In genomic region chr3:68692600-68693225, GRCm38 (mm10) we compare ENCODE assay signal across 14 mouse cellular contexts. TPM values are rescaled to one million over a fixed set of nuclear protein-coding genes. Genes with fewer than 3 reads are reported as not detected.
DNase-seq lines count a peak whose midpoint lies in the region; ATAC-seq and TF ChIP-seq lines count a peak whose summit lies in the region.
"Had no signal": no experiment of that assay in that cellular context is flagged by ENCODE, and none has a peak within 500 bp of the region (broad histone marks: within the 10 kb centered on the region; RNA-seq: fewer than 3 reads in every experiment).

No protein-coding gene starts in this region.

- H3K27me3 ChIP-seq in lung, embryonic 15.5 days: no peaks in the 10 kb centered on the region
- H3K27me3 ChIP-seq in liver, embryonic 12.5 days (replicated peaks): 0 out of 2 replicates have a peak, but pooled peaks cover 9% of the 10 kb centered on the region
- no peaks in the 10 kb centered on the region for H3K27me3 ChIP-seq in myocyte (ENCODE audit: control insufficient read depth, insufficient read depth, insufficient read length)
- H3K27me3 ChIP-seq: heart, embryonic 13.5 days; hindbrain, embryonic 15.5 days had no signal

- TF ChIP-seq CTCF in lung, adult 2 months (IDR thresholded peaks at IDR 0.05; ENCODE audit: insufficient read depth, low read length): no peak

- H3K27ac ChIP-seq in lung, embryonic 15.5 days: peak overlapping the region; percentile 58
- H3K27ac ChIP-seq in liver, embryonic 12.5 days: peak overlapping the region; percentile 52
- H3K27ac ChIP-seq: heart, embryonic 13.5 days; hindbrain, embryonic 15.5 days had no signal

- H3K4me1 ChIP-seq in lung, embryonic 15.5 days: peaks cover 28% of the 10 kb centered on the region
- peaks cover 2% of the 10 kb centered on the region for H3K4me1 ChIP-seq in lung, adult 2 months (ENCODE audit: control insufficient read depth, insufficient read depth, low read length)
- H3K4me1 ChIP-seq in liver, embryonic 12.5 days: peaks cover 11% of the 10 kb centered on the region; the same call in 1 of the 2 replicates

- no peak overlapping the region for H3ac ChIP-seq in myocyte (ENCODE audit: control insufficient read depth, insufficient read length)

- no peaks in the 10 kb centered on the region for H3K36me3 ChIP-seq in lung, embryonic 15.5 days
- H3K36me3 ChIP-seq in liver, embryonic 12.5 days: no peaks in the 10 kb centered on the region
- no peaks in the 10 kb centered on the region for H3K36me3 ChIP-seq in myocyte (ENCODE audit: control insufficient read depth, insufficient read depth)
- H3K36me3 ChIP-seq: heart, embryonic 13.5 days; hindbrain, embryonic 15.5 days had no signal

- peak overlapping the region; percentile 7; the same call in 1 of the 2 replicates for H3K4me2 ChIP-seq in lung, embryonic 15.5 days
- peak overlapping the region; percentile 42 for H3K4me2 ChIP-seq in liver, embryonic 12.5 days
- peak overlapping the region; percentile 65 for H3K4me2 ChIP-seq in myocyte (ENCODE audit: low read depth)
- H3K4me2 ChIP-seq: heart, embryonic 13.5 days; hindbrain, embryonic 15.5 days had no signal

- no peaks in the 10 kb centered on the region for H3K9me3 ChIP-seq in lung, embryonic 15.5 days
- H3K9me3 ChIP-seq in liver, embryonic 12.5 days (replicated peaks): no peaks in the 10 kb centered on the region
- H3K9me3 ChIP-seq: heart, embryonic 13.5 days; hindbrain, embryonic 15.5 days had no signal

- DNase-seq in gastrocnemius, adult 18-20 months (ENCODE audit: low spot score): peak; percentile 48
- DNase-seq in gastrocnemius, postnatal 10 days: no peak
- DNase-seq in lung, adult 2 months: no peak
- DNase-seq in thymus, postnatal 25 days: no peak
- DNase-seq in cerebellum, postnatal 25 days: no peak
- DNase-seq: kidney, adult 8-10 months had no signal

- no peak overlapping the region for H3K4me3 ChIP-seq in lung, embryonic 15.5 days
- H3K4me3 ChIP-seq in lung, adult 2 months (replicated peaks; ENCODE audit: extremely low read depth, low read depth, low read length): no peak overlapping the region
- H3K4me3 ChIP-seq in liver, embryonic 12.5 days: no peak overlapping the region
- no peak overlapping the region for H3K4me3 ChIP-seq in myocyte
- H3K4me3 ChIP-seq: heart, embryonic 13.5 days; hindbrain, embryonic 15.5 days had no signal

- H3K9ac ChIP-seq in lung, embryonic 15.5 days: no peak overlapping the region
- H3K9ac ChIP-seq in liver, embryonic 12.5 days: no peak overlapping the region
- H3K9ac ChIP-seq: heart, embryonic 13.5 days; hindbrain, embryonic 15.5 days had no signal

- H3K79me2 ChIP-seq in myocyte (ENCODE audit: control insufficient read depth, insufficient read depth): no peaks in the 10 kb centered on the region

- TF ChIP-seq POLR2A in lung, adult 2 months (IDR thresholded peaks at IDR 0.05; ENCODE audit: borderline replicate concordance, extremely low read depth, low read depth, low read length): no peak
- no peak for TF ChIP-seq POLR2A in myocyte (IDR thresholded peaks at IDR 0.05; ENCODE audit: insufficient read length, low read depth)

- 0 out of 2 replicates have a peak, but pooled peaks have one; percentile 28 for ATAC-seq in lung, embryonic 15.5 days (ENCODE audit: borderline replicate concordance, extremely low read depth, low FRiP score, low TSS enrichment)
- no peak for ATAC-seq in liver, embryonic 12.5 days
- ATAC-seq: forebrain, embryonic 14.5 days had no signal

- WGBS in lung, embryonic 15.5 days: 39% methylated on average over 11 of the region's 11 CpGs
- WGBS in lung, adult 2 months: 39% methylated on average over 11 of the region's 11 CpGs
- WGBS in liver, embryonic 12.5 days (ENCODE audit: insufficient replicate concordance): 31% methylated on average over 11 of the region's 11 CpGs

TF ChIP-seq in myocyte, 11 proteins besides CTCF, POLR2A, EP300 and RAD21:
- TF ChIP-seq REST (IDR thresholded peaks at IDR 0.05; ENCODE audit: insufficient read depth, insufficient read length): no peak
- no peak for TF ChIP-seq TCF12 (IDR thresholded peaks at IDR 0.05; ENCODE audit: insufficient read depth, poor library complexity, severe bottlenecking)
- TF ChIP-seq TCF3 (IDR thresholded peaks at IDR 0.05; ENCODE audit: insufficient read length, low read depth): no peak
- no peak for TF ChIP-seq MYOG (IDR thresholded peaks at IDR 0.05; ENCODE audit: control insufficient read depth in 1 of 3, insufficient read depth in 1 of 3, insufficient read length in 2 of 3, low read depth in 2 of 3)
- TF ChIP-seq POLR2AphosphoS2 (IDR thresholded peaks at IDR 0.05; ENCODE audit: insufficient read length, low read depth): no peak
- no peak for TF ChIP-seq MYOD1 (IDR thresholded peaks at IDR 0.05; ENCODE audit: control insufficient read depth in 1 of 3, insufficient read length in 2 of 3, low read depth in 2 of 3)
- TF ChIP-seq USF1 (IDR thresholded peaks at IDR 0.05; ENCODE audit: low read depth): no peak
- no peak for TF ChIP-seq MAX (IDR thresholded peaks at IDR 0.05; ENCODE audit: low read depth)
- TF ChIP-seq E2F4 (IDR thresholded peaks at IDR 0.05; ENCODE audit: insufficient read depth): no peak
- TF ChIP-seq SRF (IDR thresholded peaks at IDR 0.05; ENCODE audit: control insufficient read depth, insufficient read length, low read depth): no peak
- TF ChIP-seq CEBPB (IDR thresholded peaks at IDR 0.05; ENCODE audit: insufficient read depth, poor library complexity, severe bottlenecking): no peak

RNA-seq across cellular contexts. Expression of gene Il12a, which starts 2.3 kb away (rescaled TPM):
- total RNA-seq in gastrocnemius, adult 18-20 months (2021): 10 to 100 TPM in 1 of 2 experiments, 1 to 10 TPM in 1; 5.6 to 10.1 TPM
- total RNA-seq in gastrocnemius, postnatal 10 days (2021): 1 to 10 TPM; 4.7 to 6.2 TPM
- polyA plus RNA-seq in lung, embryonic 15.5 days (2015; fragmentation: Nextera tagmentation; extraction: Ambion mirVana): 0.16 TPM in 1 of 2 replicates, not detected in the other
- 3.8 and 8.0 TPM in 2 replicates for polyA plus RNA-seq in lung, adult 2 months (2012; rRNA removed)
- polyA plus RNA-seq in liver, embryonic 12.5 days (2016; fragmentation: Nextera tagmentation; extraction: Ambion mirVana): 4.3 and 4.5 TPM in 2 replicates
- polyA plus RNA-seq in myocyte (2012; fragmentation: generic; extraction: Trizol): 3.4 TPM
- polyA plus RNA-seq: embryonic facial prominence, embryonic 11.5 days; heart, embryonic 13.5 days; stomach, embryonic 14.5 days had no signal

Comparison
In these comparisons a context has a peak if more than half of its experiments do, and no peak if none do; other contexts are left out.
1. H3K4me2 ChIP-seq: peak in every context shown above with its lines; median percentile 65 in myocyte; 42 in liver, embryonic 12.5 days; 7 in lung, embryonic 15.5 days.